8 mouse cellular contexts compared by ENCODE assay signal in the genomic region with DNA sequence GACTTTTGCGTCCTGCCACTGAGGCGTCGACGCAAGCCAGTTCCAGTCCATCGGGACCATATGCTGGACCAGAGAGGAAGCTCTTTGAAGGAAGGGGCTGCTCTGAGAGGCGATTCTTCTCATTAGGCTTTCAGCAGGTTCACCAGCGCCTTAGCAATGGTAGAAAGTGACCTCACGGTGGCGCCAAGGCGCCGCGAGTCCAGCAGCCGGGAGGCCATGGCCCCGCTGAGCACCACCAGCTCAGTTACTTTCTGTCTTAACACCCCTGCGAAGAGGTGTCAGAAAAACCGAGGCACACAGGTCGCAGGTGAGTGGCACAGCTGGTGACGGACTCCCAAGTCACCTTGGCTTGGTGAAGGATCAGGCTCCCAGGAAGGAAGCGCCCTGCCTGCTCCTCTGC. TPM values are rescaled to one million over a fixed set of nuclear protein-coding genes. Genes with fewer than 3 reads are reported as not detected.
DNase-seq lines count a peak whose midpoint lies in the region; ATAC-seq and TF ChIP-seq lines count a peak whose summit lies in the region.

No protein-coding gene starts in this region.

- no peak overlapping the region for H3K4me3 ChIP-seq in testis, adult 2 months (ENCODE audit: control insufficient read depth, low read depth, low read length)
- H3K4me3 ChIP-seq in intestine, embryonic 16.5 days (ENCODE audit: low read length): no peak overlapping the region
- no peak overlapping the region for H3K4me3 ChIP-seq in limb, embryonic 15.5 days
- no peak overlapping the region for H3K4me3 ChIP-seq in midbrain, postnatal 0 days (ENCODE audit: low read depth, low read length)

- TF ChIP-seq POLR2A in testis, adult 2 months (IDR thresholded peaks at IDR 0.05; ENCODE audit: control insufficient read depth, low read depth, low read length): no peak

- no peak overlapping the region for H3K4me2 ChIP-seq in intestine, embryonic 16.5 days (ENCODE audit: low read depth, low read length)
- no peak overlapping the region for H3K4me2 ChIP-seq in limb, embryonic 15.5 days
- H3K4me2 ChIP-seq in midbrain, postnatal 0 days (ENCODE audit: low read depth, low read length, poor library complexity, severe bottlenecking): no peak overlapping the region

- H3K4me1 ChIP-seq in testis, adult 2 months (ENCODE audit: control insufficient read depth, insufficient read depth, low read length): no peaks in the 10 kb centered on the region
- peaks cover 17% of the 10 kb centered on the region for H3K4me1 ChIP-seq in intestine, embryonic 16.5 days (ENCODE audit: control insufficient read depth, insufficient read depth, low read length)
- H3K4me1 ChIP-seq in limb, embryonic 15.5 days: 0 out of 2 replicates have a peak, but pooled peaks cover 12% of the 10 kb centered on the region
- no peaks in the 10 kb centered on the region for H3K4me1 ChIP-seq in midbrain, postnatal 0 days (ENCODE audit: insufficient read depth, low read length)

- no peaks in the 10 kb centered on the region for H3K27me3 ChIP-seq in testis, adult 2 months (ENCODE audit: control insufficient read depth, insufficient read depth, low read length)
- H3K27me3 ChIP-seq in intestine, embryonic 16.5 days (replicated peaks; ENCODE audit: control insufficient read depth, insufficient read depth, low read length): no peaks in the 10 kb centered on the region
- H3K27me3 ChIP-seq in limb, embryonic 15.5 days: no peaks in the 10 kb centered on the region
- no peaks in the 10 kb centered on the region for H3K27me3 ChIP-seq in midbrain, postnatal 0 days (ENCODE audit: insufficient read depth, low read length)

- no peaks in the 10 kb centered on the region for H3K36me3 ChIP-seq in testis, adult 2 months (ENCODE audit: control insufficient read depth, insufficient read depth, low read length)
- peaks cover 5% of the 10 kb centered on the region; the same call in 1 of the 2 replicates for H3K36me3 ChIP-seq in intestine, embryonic 16.5 days (ENCODE audit: control insufficient read depth, insufficient read depth, low read length)
- H3K36me3 ChIP-seq in limb, embryonic 15.5 days: peaks cover 21% of the 10 kb centered on the region
- no peaks in the 10 kb centered on the region for H3K36me3 ChIP-seq in midbrain, postnatal 0 days (ENCODE audit: insufficient read depth, low read length)

- H3K27ac ChIP-seq in testis, adult 2 months (ENCODE audit: control insufficient read depth, insufficient read depth, low read depth, low read length): no peak overlapping the region
- H3K27ac ChIP-seq in intestine, embryonic 16.5 days (ENCODE audit: low read length): no peak overlapping the region
- no peak overlapping the region for H3K27ac ChIP-seq in limb, embryonic 15.5 days
- H3K27ac ChIP-seq in midbrain, postnatal 0 days (ENCODE audit: low read depth, low read length): no peak overlapping the region

- DNase-seq in testis, postnatal 14 days (ENCODE audit: low spot score): no peak
- DNase-seq in embryo, embryonic 10 days (ENCODE audit: low spot score): peak; percentile 87
- DNase-seq in heart, adult 11 months: peak; percentile 96
- peak; percentile 82 for DNase-seq in midbrain, postnatal 0 days (ENCODE audit: low spot score)
- peak; percentile 65 to 69 for DNase-seq in spleen, postnatal 36 days (ENCODE audit: low spot score in 2 of 2)

- no peaks in the 10 kb centered on the region for H3K9me3 ChIP-seq in intestine, embryonic 16.5 days (ENCODE audit: control insufficient read depth, low read length)
- no peaks in the 10 kb centered on the region for H3K9me3 ChIP-seq in limb, embryonic 15.5 days
- no peaks in the 10 kb centered on the region for H3K9me3 ChIP-seq in midbrain, postnatal 0 days (ENCODE audit: low read length)

- peak; percentile 65; the same call in 1 of the 2 replicates for TF ChIP-seq CTCF in testis, adult 2 months (IDR thresholded peaks at IDR 0.05; ENCODE audit: control insufficient read depth, insufficient read depth, insufficient replicate concordance, low read depth, low read length)
- TF ChIP-seq CTCF in midbrain, postnatal 0 days (IDR thresholded peaks at IDR 0.05): peak; percentile 85

- ATAC-seq in intestine, embryonic 16.5 days: 0 out of 2 replicates have a peak, but pooled peaks have one; percentile 27
- ATAC-seq in limb, embryonic 15.5 days (ENCODE audit: insufficient number of reproducible peaks, low FRiP score, low TSS enrichment, low read depth): peak; percentile 63; the same call in 1 of the 2 replicates
- ATAC-seq in midbrain, postnatal 0 days (ENCODE audit: low FRiP score): no peak

- H3K9ac ChIP-seq in intestine, embryonic 16.5 days (ENCODE audit: low read depth, low read length): no peak overlapping the region
- H3K9ac ChIP-seq in limb, embryonic 15.5 days: no peak overlapping the region
- no peak overlapping the region for H3K9ac ChIP-seq in midbrain, postnatal 0 days (replicated peaks; ENCODE audit: low read length, poor library complexity, severe bottlenecking)

- WGBS in intestine, embryonic 16.5 days: 8% methylated on average over 19 of the region's 19 CpGs
- WGBS in limb, embryonic 15.5 days: 9% methylated on average over 19 of the region's 19 CpGs
- 13% methylated on average over 19 of the region's 19 CpGs for WGBS in midbrain, postnatal 0 days

RNA-seq across cellular contexts. Expression of gene Nek2, which starts 13.6 kb away (rescaled TPM):
- polyA plus RNA-seq in testis, adult 2 months (2012; rRNA removed): 58.3 and 63.0 TPM in 2 replicates
- 43.1 and 44.1 TPM in 2 replicates for polyA plus RNA-seq in intestine, embryonic 16.5 days (2015; fragmentation: Nextera tagmentation; extraction: Ambion mirVana)
- 24.2 and 25.4 TPM in 2 replicates for polyA plus RNA-seq in limb, embryonic 15.5 days (2015; fragmentation: Nextera tagmentation; extraction: Ambion mirVana)
- total RNA-seq in midbrain, postnatal 0 days (2014; rRNA removed): 2.2 and 2.6 TPM in 2 replicates
- polyA plus RNA-seq in midbrain, postnatal 0 days (2015; fragmentation: Nextera tagmentation; extraction: Ambion mirVana): 2.5 TPM in 2 replicates
